Comparison of ENCODE assay signal across 9 mouse cellular contexts in the genomic region with DNA sequence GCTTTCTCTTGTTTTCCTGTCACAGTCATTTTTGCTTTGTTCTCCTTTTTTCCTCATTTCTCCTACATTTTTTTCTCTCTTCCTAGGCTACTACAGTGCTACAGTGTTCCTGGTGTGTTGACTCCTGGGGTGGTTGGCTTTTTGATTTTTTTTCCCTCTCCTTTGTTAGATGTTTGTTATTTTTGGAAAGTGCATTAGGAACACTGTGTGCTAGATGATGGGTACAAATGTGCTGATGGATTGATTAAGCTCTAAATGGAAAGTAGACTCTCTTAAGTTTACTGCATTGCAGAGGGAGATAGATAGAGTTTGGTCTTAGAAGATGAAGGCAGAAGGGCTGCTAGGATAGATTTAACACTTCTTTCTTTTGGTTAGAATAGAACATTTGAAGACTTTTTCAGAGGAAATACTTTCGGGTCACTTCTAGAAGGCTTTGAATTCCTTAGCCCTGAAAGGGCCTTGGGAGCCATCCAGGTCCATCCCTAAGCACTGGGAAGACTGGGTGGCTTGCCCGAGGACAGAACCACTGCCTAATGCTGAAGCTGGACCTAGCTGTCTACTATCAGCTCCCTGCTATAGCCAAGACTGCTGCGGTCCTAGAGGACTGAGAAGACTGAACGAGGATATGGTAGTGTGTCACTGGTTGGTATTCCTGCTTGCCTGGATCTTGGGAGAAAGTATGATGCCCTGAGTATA. TPM values are rescaled to one million over a fixed set of nuclear protein-coding genes. Genes with fewer than 3 reads are reported as not detected.
DNase-seq lines count a peak whose midpoint lies in the region; ATAC-seq and TF ChIP-seq lines count a peak whose summit lies in the region.
"Had no signal": no experiment of that assay in that cellular context is flagged by ENCODE, and none has a peak within 500 bp of the region (broad histone marks: within the 10 kb centered on the region; RNA-seq: fewer than 3 reads in every experiment).

No protein-coding gene starts in this region.

- TF ChIP-seq CTCF in bone marrow macrophage, adult 2 months (IDR thresholded peaks at IDR 0.05; ENCODE audit: low read depth, low read length), result no peak
- TF ChIP-seq CTCF in liver, postnatal 0 days (IDR thresholded peaks at IDR 0.05; ENCODE audit: low read depth), result no peak

- H3K27ac ChIP-seq in kidney, embryonic 16.5 days (ENCODE audit: low read length), result peak overlapping the region; percentile 45; the same call in 1 of the 2 replicates
- H3K27ac ChIP-seq in kidney, embryonic 14.5 days (ENCODE audit: low read depth, low read length), result no peak overlapping the region
- peak overlapping the region; percentile 26; the same call in 1 of the 2 replicates for H3K27ac ChIP-seq in bone marrow macrophage, adult 2 months (ENCODE audit: insufficient read depth, low read depth, low read length)
- H3K27ac ChIP-seq in liver, postnatal 0 days (ENCODE audit: low read depth), result peak overlapping the region; percentile 50
- H3K27ac ChIP-seq: forebrain, embryonic 13.5 days had no signal

- TF ChIP-seq EP300 in liver, postnatal 0 days (IDR thresholded peaks at IDR 0.05; ENCODE audit: low read depth), result peak; percentile 87

- H3K4me3 ChIP-seq in kidney, embryonic 16.5 days (ENCODE audit: low read length), result no peak overlapping the region
- no peak overlapping the region for H3K4me3 ChIP-seq in kidney, embryonic 14.5 days (ENCODE audit: low read length)
- H3K4me3 ChIP-seq in bone marrow macrophage, adult 2 months (ENCODE audit: insufficient read depth, low read length), result no peak overlapping the region
- no peak overlapping the region for H3K4me3 ChIP-seq in liver, postnatal 0 days (ENCODE audit: low read depth, low read length)
- H3K4me3 ChIP-seq: forebrain, embryonic 13.5 days had no signal

- peak; percentile 47 for DNase-seq in gastrocnemius, adult 18-20 months (ENCODE audit: low spot score)
- no peak for DNase-seq in gastrocnemius, postnatal 10 days
- DNase-seq in liver, postnatal 0 days, result no peak
- DNase-seq in frontal cortex, postnatal 10 days (ENCODE audit: low spot score in 2 of 2), result no peak
- no peak for DNase-seq in embryo, embryonic 9.5 days (ENCODE audit: extremely low spot score)

- no peak overlapping the region for H3K9ac ChIP-seq in kidney, embryonic 16.5 days (replicated peaks; ENCODE audit: low read length)
- H3K9ac ChIP-seq in kidney, embryonic 14.5 days (ENCODE audit: low read depth, low read length), result no peak overlapping the region
- H3K9ac ChIP-seq in liver, postnatal 0 days (replicated peaks), result no peak overlapping the region
- H3K9ac ChIP-seq: forebrain, embryonic 13.5 days had no signal

- H3K4me1 ChIP-seq in kidney, embryonic 16.5 days (ENCODE audit: insufficient read depth, low read length), result peaks cover 39% of the 10 kb centered on the region
- H3K4me1 ChIP-seq in kidney, embryonic 14.5 days (ENCODE audit: control insufficient read depth, insufficient read depth, low read length), result peaks cover 5% of the 10 kb centered on the region; the same call in 1 of the 2 replicates
- H3K4me1 ChIP-seq in bone marrow macrophage, adult 2 months (ENCODE audit: control insufficient read depth, insufficient read depth, low read length), result peaks cover 50% of the 10 kb centered on the region
- H3K4me1 ChIP-seq in liver, postnatal 0 days (ENCODE audit: insufficient read depth), result peaks cover 67% of the 10 kb centered on the region

- H3K36me3 ChIP-seq in kidney, embryonic 16.5 days (ENCODE audit: insufficient read depth, low read length), result no peaks in the 10 kb centered on the region
- no peaks in the 10 kb centered on the region for H3K36me3 ChIP-seq in kidney, embryonic 14.5 days (ENCODE audit: control insufficient read depth, insufficient read depth, low read length)
- no peaks in the 10 kb centered on the region for H3K36me3 ChIP-seq in liver, postnatal 0 days (replicated peaks; ENCODE audit: insufficient read depth, low read length)

- H3K9me3 ChIP-seq in kidney, embryonic 16.5 days (ENCODE audit: low read length), result no peaks in the 10 kb centered on the region
- no peaks in the 10 kb centered on the region for H3K9me3 ChIP-seq in kidney, embryonic 14.5 days (ENCODE audit: control insufficient read depth, low read length)
- no peaks in the 10 kb centered on the region for H3K9me3 ChIP-seq in liver, postnatal 0 days (ENCODE audit: low read length)
- H3K9me3 ChIP-seq: forebrain, embryonic 13.5 days had no signal

- H3K4me2 ChIP-seq in kidney, embryonic 16.5 days (replicated peaks; ENCODE audit: low read depth, low read length), result no peak overlapping the region
- no peak overlapping the region for H3K4me2 ChIP-seq in kidney, embryonic 14.5 days (replicated peaks; ENCODE audit: low read depth, low read length)
- no peak overlapping the region for H3K4me2 ChIP-seq in liver, postnatal 0 days (ENCODE audit: low read depth, low read length)
- H3K4me2 ChIP-seq: forebrain, embryonic 13.5 days had no signal

- H3K27me3 ChIP-seq in kidney, embryonic 16.5 days (ENCODE audit: insufficient read depth, low read length), result no peaks in the 10 kb centered on the region
- no peaks in the 10 kb centered on the region for H3K27me3 ChIP-seq in kidney, embryonic 14.5 days (ENCODE audit: control insufficient read depth, insufficient read depth, low read length)
- no peaks in the 10 kb centered on the region for H3K27me3 ChIP-seq in liver, postnatal 0 days (ENCODE audit: insufficient read depth, low read length)
- H3K27me3 ChIP-seq: forebrain, embryonic 13.5 days had no signal

- WGBS in kidney, embryonic 16.5 days, result 78% methylated on average over 4 of the region's 4 CpGs
- WGBS in kidney, embryonic 14.5 days, result 85% methylated on average over 4 of the region's 4 CpGs
- WGBS in liver, postnatal 0 days (ENCODE audit: insufficient replicate concordance), result 79% methylated on average over 4 of the region's 4 CpGs

- no peak for ATAC-seq in kidney, embryonic 16.5 days (ENCODE audit: low FRiP score, low TSS enrichment)
- ATAC-seq in kidney, embryonic 14.5 days (ENCODE audit: low FRiP score, low TSS enrichment), result no peak
- ATAC-seq in liver, postnatal 0 days, result peak; percentile 46
- ATAC-seq: forebrain, embryonic 13.5 days had no signal

- no peak for TF ChIP-seq POLR2A in bone marrow macrophage, adult 2 months (IDR thresholded peaks at IDR 0.05; ENCODE audit: borderline replicate concordance, low read depth, low read length)

RNA-seq across cellular contexts. Expression of a gene that starts 31.1 kb away (rescaled TPM):
- total RNA-seq in gastrocnemius, adult 18-20 months (2021), result 10 to 100 TPM; 39.3 to 43.9 TPM
- 10 to 100 TPM; 28.6 to 29.2 TPM for total RNA-seq in gastrocnemius, postnatal 10 days (2021)
- polyA plus RNA-seq in kidney, embryonic 16.5 days (2015; fragmentation: Nextera tagmentation; extraction: Ambion mirVana), result 17.1 and 19.5 TPM in 2 replicates
- polyA plus RNA-seq in kidney, embryonic 14.5 days (2014; fragmentation: Nextera tagmentation; extraction: Ambion mirVana), result 7.5 and 15.6 TPM in 2 replicates
- polyA plus RNA-seq in bone marrow macrophage, adult 2 months (2012; ENCODE audit: insufficient read depth, insufficient read length, missing spikeins), result 144 and 157 TPM in 2 replicates
- 8.6 and 10.8 TPM in 2 replicates for polyA plus RNA-seq in liver, postnatal 0 days (2015; fragmentation: Nextera tagmentation; extraction: Ambion mirVana)
